Mouse (Mus musculus) thymus, postnatal 0 days (tissue): ENCODE measurements around the gene Tas2r105. TPM values are rescaled to one million over a fixed set of nuclear protein-coding genes. Genes with fewer than 3 reads are reported as not detected.

Experiments used
- DNase-seq: peaks from one replicate; pipeline ENCODE4 v3.0.0-alpha.2; 2015; ENCODE audit warnings: low spot score
- polyA plus RNA-seq: library from polyadenylated mRNA; unstranded; fragments of >200 nt; fragmentation: Nextera tagmentation; extraction: Ambion mirVana; gene quantifications from 2 replicates; pipeline ENCODE4 v1.2.1, GENCODE M21; 2015

Tas2r105 gene
- polyA plus RNA-seq = 0.13 TPM in 1 of 2 replicates, not detected in the other

DNA sequence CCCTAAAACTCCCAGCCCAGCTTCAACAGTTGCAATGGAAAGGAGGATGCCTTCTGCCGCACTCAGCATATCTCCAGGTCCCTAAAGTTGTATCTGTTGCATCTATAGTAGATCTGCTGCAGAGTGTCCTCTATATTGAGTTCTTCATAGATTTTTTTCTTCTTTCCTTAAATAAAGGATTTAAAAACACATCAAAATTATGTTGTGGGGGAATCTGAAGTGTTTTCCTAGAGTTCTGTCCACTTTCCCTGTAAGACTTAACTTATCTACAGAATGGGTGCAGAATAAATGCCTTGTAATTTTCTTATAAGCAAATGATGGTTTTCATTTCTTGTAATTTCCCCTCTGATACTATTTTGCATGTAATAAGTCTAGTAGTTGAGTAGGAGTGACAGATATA is at the start of gene Tas2r105:
Tas2r105 (minus strand) TSS at position 101 of the 400 bp plus-strand sequence.
- no peak for DNase-seq

DNA sequence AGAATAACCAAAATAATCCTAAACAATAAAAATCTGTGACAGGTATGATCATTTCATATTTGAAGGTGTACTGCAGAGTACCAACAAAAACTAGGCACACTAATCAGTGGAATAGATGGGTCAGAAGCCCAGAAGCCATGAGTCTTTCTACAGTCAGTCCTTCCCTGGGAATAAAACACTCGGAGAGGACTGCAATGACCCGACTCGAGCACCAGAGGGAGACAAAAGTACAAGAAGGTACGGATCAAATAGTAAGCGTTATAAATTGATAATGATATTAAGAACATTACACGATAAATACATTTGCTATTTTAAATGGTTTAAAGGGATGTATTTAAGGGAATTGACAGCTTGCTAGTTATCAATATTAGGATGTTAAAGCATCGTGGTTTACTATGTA is 25.5 kb upstream of the Tas2r105 start:
- no peak for DNase-seq

DNA sequence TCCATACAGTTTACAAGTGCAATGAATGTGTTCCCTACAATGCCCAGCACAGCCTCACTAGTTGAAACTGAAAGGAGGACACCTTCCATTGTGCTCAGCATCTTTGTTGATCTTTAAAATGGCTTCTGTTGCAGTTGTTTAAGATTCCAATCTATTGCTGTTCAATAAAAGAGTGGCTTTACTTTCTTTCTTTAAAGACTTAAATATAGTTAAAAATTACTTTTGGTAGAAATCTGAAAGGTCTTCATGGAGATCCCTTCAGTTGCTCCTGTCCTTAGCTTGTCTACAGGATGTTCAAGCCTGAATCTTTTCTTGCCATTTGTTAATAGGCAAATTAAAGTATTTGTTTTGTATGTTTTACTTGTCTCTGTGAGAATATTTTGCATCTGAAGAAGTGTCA is 2.7 kb upstream of the Tas2r105 start, which contains the start of gene Tas2r114:
Tas2r114 (minus strand) TSS at position 101 of the 400 bp plus-strand sequence.
- DNase-seq = no peak

DNA sequence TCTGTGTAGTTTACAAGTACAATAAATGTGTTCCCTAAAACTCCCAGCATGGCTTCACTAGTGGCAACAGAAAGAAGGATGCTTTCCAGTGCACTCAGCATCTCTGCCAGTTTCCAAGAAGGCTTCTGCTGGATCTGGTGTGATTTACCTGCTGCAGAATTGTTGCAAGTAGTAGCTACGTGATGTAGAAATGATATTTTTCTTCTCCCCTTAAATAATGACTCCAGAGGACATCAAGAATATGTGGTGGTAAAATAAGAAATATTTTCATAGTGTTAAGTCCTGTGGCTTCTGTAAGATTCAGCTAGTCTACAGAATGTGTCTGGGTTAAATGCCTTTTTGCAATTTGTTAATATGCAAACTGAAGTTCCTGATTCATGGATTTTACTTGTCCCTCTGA is 1.7 kb downstream of the Tas2r105 start, which contains the start of gene Tas2r104:
Tas2r104 (minus strand) TSS at position 101 of the 400 bp plus-strand sequence.
- DNase-seq = no peak

DNA sequence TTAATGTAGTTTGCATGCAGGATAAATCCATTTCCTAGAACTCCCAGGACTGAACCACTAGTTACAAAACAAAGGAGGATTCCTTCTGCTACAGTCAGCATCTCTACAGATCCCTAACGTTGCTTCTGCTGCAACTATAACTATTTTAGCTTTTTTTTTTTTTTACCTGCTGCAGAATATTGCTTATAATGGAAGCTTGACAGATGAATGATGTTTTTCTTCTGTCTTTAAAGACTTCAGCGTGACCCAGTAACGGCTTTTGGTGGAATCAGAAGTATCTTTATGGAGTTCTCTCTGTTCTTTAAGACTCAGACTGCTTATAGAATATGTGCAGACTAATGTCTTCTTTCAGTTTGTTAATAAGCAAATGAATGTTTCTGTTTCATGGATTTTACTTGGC is 8.5 kb downstream of the Tas2r105 start, which contains the start of gene Tas2r106:
Tas2r106 (minus strand) TSS at position 101 of the 400 bp plus-strand sequence.
- no peak for DNase-seq

DNA sequence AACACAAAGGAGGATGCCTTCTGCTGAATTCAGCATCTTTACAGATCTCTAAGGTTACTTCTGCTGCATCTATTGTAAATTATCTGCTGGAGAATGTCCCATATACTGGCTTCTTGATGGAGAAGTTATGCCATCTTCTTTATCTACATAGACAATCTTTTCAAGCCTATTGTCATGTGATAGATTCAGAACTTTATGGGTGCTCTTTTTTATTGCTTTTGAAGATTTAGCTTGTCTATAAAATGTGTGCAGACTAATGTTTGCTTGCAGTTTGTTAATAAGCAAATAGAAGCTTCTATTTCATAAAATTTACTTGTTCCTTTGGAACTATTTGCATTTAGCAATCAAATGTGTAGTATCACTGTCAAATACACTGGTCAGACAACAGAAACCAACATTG is 27.2 kb downstream of the Tas2r105 start, which contains the start of gene Tas2r107:
Tas2r107 (minus strand) TSS at position 101 of the 400 bp plus-strand sequence.
- DNase-seq = no peak

Other genes with a start within 250 kb of the Tas2r105 start
- gene 5430401F13Rik, start 201.1 kb downstream of the Tas2r105 start, polyA plus RNA-seq = not detected in 2 replicates
- 0.37 and 0.48 TPM in 2 replicates for gene Gm6619, start 201.1 kb downstream of the Tas2r105 start, polyA plus RNA-seq
- not detected in 2 replicates for gene Tas2r130, start 56.6 kb downstream of the Tas2r105 start, polyA plus RNA-seq
- not detected in 2 replicates for gene Tas2r107, start 27.3 kb downstream of the Tas2r105 start, polyA plus RNA-seq
- gene Tas2r106, start 8.6 kb downstream of the Tas2r105 start, polyA plus RNA-seq = not detected in 2 replicates
- not detected in 2 replicates for gene Tas2r104, start 1.8 kb downstream of the Tas2r105 start, polyA plus RNA-seq
- not detected in 2 replicates for gene Tas2r114, start 2.6 kb upstream of the Tas2r105 start, polyA plus RNA-seq